Mouse (Mus musculus) thymus, adult 2 months (tissue): Measurements from ENCODE around the gene Kif2a. TPM values are rescaled to one million over a fixed set of nuclear protein-coding genes. Genes with fewer than 3 reads are reported as not detected.

ENCODE experiments used
- DNase-seq: peaks from one replicate; pipeline ENCODE4 v3.0.0; 2021
- H3K27ac ChIP-seq: fragments of 200-500 bp; 2 replicates; pipeline ENCODE4 v1.5.1; 2012; ENCODE audit warnings: low read length, control low read depth; ENCODE audit not compliant: control insufficient read depth, insufficient read depth
- H3K27me3 ChIP-seq: fragments of 200-500 bp; 2 replicates; pipeline ENCODE4 v1.6.1; 2012; ENCODE audit warnings: mild to moderate bottlenecking, low read length, moderate library complexity, mixed read lengths; ENCODE audit not compliant: control insufficient read depth, insufficient read depth
- H3K36me3 ChIP-seq: fragments of 200-500 bp; 2 replicates; pipeline ENCODE4 v1.6.1; 2012; ENCODE audit warnings: mild to moderate bottlenecking, low read length, moderate library complexity; ENCODE audit not compliant: control insufficient read depth, insufficient read depth
- H3K4me1 ChIP-seq: fragments of 200-500 bp; replicated peaks from 2 replicates; pipeline ENCODE4 v1.6.1; 2012; ENCODE audit warnings: low read length; ENCODE audit not compliant: control insufficient read depth, insufficient read depth
- H3K4me3 ChIP-seq: fragments of 200-500 bp; 2 replicates; pipeline ENCODE4 v1.5.1; 2012; ENCODE audit warnings: mild to moderate bottlenecking, low read length, control low read depth, moderate library complexity; ENCODE audit not compliant: control insufficient read depth, insufficient read depth
- CTCF ChIP-seq: fragments of 200-500 bp; IDR thresholded peaks from 2 replicates; pipeline ENCODE4 v1.5.1; 2012; ENCODE audit warnings: mild to moderate bottlenecking, control low read depth, low read length, moderate library complexity, borderline replicate concordance; ENCODE audit not compliant: control insufficient read depth, poor library complexity, insufficient read depth; ENCODE audit errors: extremely low read depth
- POLR2A ChIP-seq: fragments of 200-500 bp; IDR thresholded peaks from 2 replicates; pipeline ENCODE4 v1.6.1; 2012; ENCODE audit warnings: mild to moderate bottlenecking, low read length, control low read depth, moderate library complexity; ENCODE audit not compliant: control insufficient read depth, poor library complexity, insufficient read depth; ENCODE audit errors: extremely low read depth
- WGBS: fragments of 180-500 bp; shearing (Covaris S2); methylation state at CpG from one replicate; pipeline ENCODE4 v1.1.7; 2018; 5-methylcytosine and 5-hydroxymethylcytosine counted together
- polyA plus RNA-seq: library from polyadenylated mRNA; depleted of rRNA; stranded (reverse); fragments of >200 nt; gene quantifications from 2 replicates; pipeline ENCODE4 v1.2.3, GENCODE M21; 2012

The Kif2a gene
- polyA plus RNA-seq, 1 experiment: 3.7 TPM

DNA sequence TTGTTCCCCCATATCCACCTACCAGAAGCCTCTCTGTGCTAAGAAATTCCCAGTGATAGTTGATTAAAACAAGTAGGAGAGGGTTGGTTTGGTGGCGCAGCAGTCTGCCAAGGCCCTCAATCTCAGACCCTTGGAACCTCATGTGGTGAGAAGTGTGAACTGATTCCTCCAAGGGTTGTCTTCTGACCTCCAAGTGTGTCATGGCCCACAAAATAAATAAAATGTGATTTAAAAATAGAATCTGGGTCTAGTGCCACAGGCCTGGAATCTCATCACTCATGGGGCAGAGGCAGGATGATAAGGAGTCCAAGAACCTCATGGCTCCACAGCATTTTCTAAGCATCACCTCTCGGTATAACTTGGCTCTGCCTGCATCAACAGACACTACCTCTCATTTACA is 16.4 kb upstream of the Kif2a start:
- 97% methylated on average over 2 of the region's 2 CpGs for WGBS

GRCm38 (mm10) chr13:107035511-107036113 is 13.7 kb upstream of the Kif2a start:
- 75% methylated on average over 3 of the region's 3 CpGs for WGBS
- no peaks in the 10 kb centered on the region for H3K27me3 ChIP-seq
- DNase-seq: no peak
- no peaks in the 10 kb centered on the region for H3K36me3 ChIP-seq
- TF ChIP-seq POLR2A: no peak
- no peak for TF ChIP-seq CTCF
- H3K4me1 ChIP-seq: 0 out of 2 replicates have a peak, but pooled peaks cover 2% of the 10 kb centered on the region
- H3K4me3 ChIP-seq: no peak overlapping the region
- no peak overlapping the region for H3K27ac ChIP-seq

More for the DNA sequence above, 16.4 kb upstream of the Kif2a start:
- no peak for TF ChIP-seq POLR2A
- TF ChIP-seq CTCF: no peak
- Histone ChIP-seq H3K36me3 (no peaks in the 10 kb centered on the region), H3K4me1 (no peaks in the 10 kb centered on the region), H3K27me3 (no peaks in the 10 kb centered on the region), H3K4me3 (no peak overlapping the region), H3K27ac (no peak overlapping the region)
- DNase-seq: no peak

- TF ChIP-seq CTCF (no peak), POLR2A (no peak)
- Histone ChIP-seq H3K27ac (no peak overlapping the region), H3K36me3 (no peaks in the 10 kb centered on the region), H3K27me3 (no peaks in the 10 kb centered on the region), H3K4me3 (no peak overlapping the region), H3K4me1 (0 out of 2 replicates have a peak, but pooled peaks cover 2% of the 10 kb centered on the region)
- WGBS: 95% methylated on average over 4 of the region's 4 CpGs
- no peak for DNase-seq
Observed at GRCm38 (mm10) chr13:107035078-107035477, 13.2 kb upstream of the Kif2a start.

DNA sequence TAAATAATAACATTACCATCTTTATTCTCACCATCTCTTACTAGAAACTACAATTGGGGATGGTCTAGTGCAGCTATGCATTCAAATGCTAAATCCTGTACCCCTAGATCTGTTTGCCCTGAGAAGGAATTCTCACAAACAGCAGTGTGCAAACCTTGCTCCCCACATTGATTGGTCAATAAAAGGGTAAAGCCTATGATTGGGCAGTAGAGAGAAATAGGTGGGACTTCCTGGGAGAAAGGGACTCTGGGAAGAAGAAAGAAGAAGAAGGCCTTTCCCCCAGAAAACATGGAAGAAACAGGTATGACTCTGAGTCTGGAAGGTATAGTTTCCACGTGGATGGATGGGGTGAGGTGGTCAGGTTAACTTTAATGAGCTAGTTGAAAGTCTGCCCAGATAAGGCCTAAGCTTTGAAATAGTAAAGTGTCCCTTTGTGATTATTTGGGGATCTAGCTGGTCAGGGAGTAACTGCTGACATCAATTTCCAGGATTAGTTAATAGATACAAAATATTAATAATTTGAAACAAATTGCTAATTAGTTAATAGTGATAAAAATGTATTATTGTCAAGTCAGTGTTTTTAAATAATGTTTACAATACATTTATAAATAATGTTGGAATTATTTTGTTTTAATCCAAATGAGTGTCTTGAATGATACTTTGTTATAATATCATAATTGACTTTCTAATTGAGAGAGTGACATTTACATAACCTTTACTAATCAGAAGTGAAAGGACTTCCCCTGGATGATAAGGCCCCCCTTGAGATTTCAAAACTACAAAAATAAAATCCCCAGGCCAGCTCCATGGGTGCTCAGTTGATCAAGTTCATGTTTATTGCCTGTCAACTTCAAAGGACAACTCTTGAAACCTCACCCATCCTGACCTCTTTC is 12.3 kb upstream of the Kif2a start:
- Histone ChIP-seq H3K4me3 (no peak overlapping the region), H3K27ac (no peak overlapping the region), H3K27me3 (no peaks in the 10 kb centered on the region), H3K4me1 (0 out of 2 replicates have a peak, but pooled peaks cover 2% of the 10 kb centered on the region), H3K36me3 (no peaks in the 10 kb centered on the region)
- DNase-seq: no peak
- 86% methylated on average over 1 of the region's 1 CpGs for WGBS
- TF ChIP-seq CTCF (no peak), POLR2A (no peak)

DNA sequence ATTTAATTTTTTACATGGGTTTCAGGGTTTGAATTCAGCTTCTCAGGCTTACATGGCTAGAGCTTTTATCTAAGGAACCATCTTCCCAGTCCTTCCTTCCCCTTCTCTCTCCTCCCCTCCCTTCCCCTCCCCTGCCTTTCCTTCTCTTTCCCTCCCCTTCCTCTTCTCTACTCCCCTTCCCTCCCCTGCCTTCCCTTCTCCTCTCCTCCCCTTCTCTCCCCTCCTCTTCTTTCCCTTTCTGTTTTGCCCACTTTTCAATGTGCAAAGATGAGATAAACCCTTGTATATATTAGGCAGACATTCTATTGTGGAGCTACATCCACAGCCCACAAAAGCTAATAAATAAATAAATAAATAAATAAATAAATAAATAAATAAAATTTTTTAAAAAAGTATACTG is 9.3 kb upstream of the Kif2a start:
- Histone ChIP-seq H3K4me1 (0 out of 2 replicates have a peak, but pooled peaks cover 2% of the 10 kb centered on the region), H3K4me3 (no peak overlapping the region)
- TF ChIP-seq CTCF (no peak), POLR2A (no peak)

DNA sequence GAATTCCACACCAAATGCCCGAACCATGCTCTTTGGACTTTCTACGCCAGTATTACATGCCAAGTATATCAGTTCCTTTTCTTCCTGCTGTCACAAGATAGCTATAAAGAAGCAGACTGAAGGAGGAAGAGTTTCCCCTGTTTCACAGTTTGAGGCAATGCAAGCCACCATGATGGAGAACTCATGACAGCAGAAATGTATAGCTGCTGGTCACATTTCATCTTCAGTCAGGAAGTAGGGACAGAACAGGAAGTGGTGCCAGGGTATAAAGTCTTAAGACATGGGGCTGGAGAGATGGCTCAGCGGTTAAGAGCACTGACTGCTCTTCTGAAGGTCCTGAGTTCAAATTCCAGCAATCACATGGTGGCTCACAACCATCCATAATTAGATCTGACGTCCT is 5.3 kb upstream of the Kif2a start:
- Histone ChIP-seq H3K36me3 (no peaks in the 10 kb centered on the region), H3K27me3 (no peaks in the 10 kb centered on the region), H3K4me1 (peaks cover 9% of the 10 kb centered on the region; the same call in 1 of the 2 replicates), H3K27ac (no peak overlapping the region), H3K4me3 (no peak overlapping the region)
- 90% methylated on average over 4 of the region's 4 CpGs for WGBS
- DNase-seq: no peak
- TF ChIP-seq POLR2A (no peak), CTCF (no peak)

More for the DNA sequence above, 9.3 kb upstream of the Kif2a start:
- Histone ChIP-seq H3K27ac (no peak overlapping the region), H3K36me3 (no peaks in the 10 kb centered on the region), H3K27me3 (no peaks in the 10 kb centered on the region)
- DNase-seq: no peak
